Mouse (Mus musculus) spleen, postnatal 36 days (tissue): ENCODE results near the gene Erich4.
"Not testable (repeated sequence)": the region's sequence is repeated elsewhere in the genome, so short reads cannot be mapped to it uniquely, and the experiment has no call there.

Experiments used
- DNase-seq, 2 experiments: peaks; one replicate each; pipeline ENCODE4 v3.0.0; 2022; ENCODE audit warnings: low spot score in 2 of 2, mixed read lengths in 1 of 2

Erich4 gene

GRCm38 (mm10) chr7:25576793-25577437, 38.8 kb downstream of the Erich4 start:
- peak; percentile 82 to 84 for DNase-seq

GRCm38 (mm10) chr7:25576308-25576707, 39.4 kb downstream of the Erich4 start:
- DNase-seq: peak; percentile 65 to 68

GRCm38 (mm10) chr7:25575870-25576269, 39.8 kb downstream of the Erich4 start:
- peak in 1 of 2 experiments; percentile 5 for DNase-seq

- no peak for DNase-seq
Observed at GRCm38 (mm10) chr7:25575105-25575504, 40.6 kb downstream of the Erich4 start.

GRCm38 (mm10) chr7:25573806-25574205, 41.9 kb downstream of the Erich4 start:
- DNase-seq: not testable (repeated sequence)

- no peak for DNase-seq
Observed at GRCm38 (mm10) chr7:25568721-25569120, 47.0 kb downstream of the Erich4 start.
